Mouse (Mus musculus) heart, postnatal 0 days (tissue): ENCODE measurements at regions not wholly inside any gene's neighbourhood (a gene's known extent, or its start where the extent isn't known, plus 50 kb on each side); places are given as distances from the start of the nearest gene placed in this dataset.

Source experiments
- CTCF ChIP-seq: IDR thresholded peaks from 2 replicates; pipeline ENCODE4 v1.5.1; 2016; ENCODE audit warnings: antibody characterized with exemption, control low read depth, low read depth
- EP300 ChIP-seq: IDR thresholded peaks from 2 replicates; pipeline ENCODE4 v1.6.1; 2016; ENCODE audit warnings: antibody characterized with exemption, low read depth

- TF ChIP-seq CTCF (no peak), EP300 (no peak)
These were observed 543.9 kb downstream of the Plcl1 start for GRCm38 (mm10) chr1:55949606-55950005.
